Mouse (Mus musculus) limb, embryonic 14.5 days (tissue): Measurements from ENCODE around the gene Pcsk1n. TPM values are rescaled to one million over a fixed set of nuclear protein-coding genes. Genes with fewer than 3 reads are reported as not detected.
A peak's percentile ranks its signal among the peaks of the same experiment; 100 is the strongest.
"Not testable (repeated sequence)": the region's sequence is repeated elsewhere in the genome, so short reads cannot be mapped to it uniquely, and the experiment has no call there.

ENCODE experiments used
- ATAC-seq: fragments of 200-750 bp; cut with Nextera tagmentation; 2 replicates; pipeline ENCODE4 v1.8.0; 2017; ENCODE audit warnings: low read depth, moderate number of reproducible peaks, moderate TSS enrichment; ENCODE audit not compliant: low FRiP score
- DNase-seq: peaks from one replicate; pipeline ENCODE4 v3.0.0-alpha.2; 2015; ENCODE audit warnings: low spot score
- H3K27ac ChIP-seq: fragments of 300-500 bp; sonication (generic); replicated peaks from 2 replicates; pipeline ENCODE4 v1.5.1; 2014; ENCODE audit warnings: low read depth, mild to moderate bottlenecking, low read length, moderate library complexity, mixed read lengths
- H3K27me3 ChIP-seq: fragments of 300-500 bp; sonication (generic); 2 replicates; pipeline ENCODE4 v1.6.1; 2014; ENCODE audit warnings: low read length, mixed read lengths; ENCODE audit not compliant: control insufficient read depth, insufficient read depth
- H3K36me3 ChIP-seq: fragments of 300-500 bp; sonication (generic); 2 replicates; pipeline ENCODE4 v1.6.1; 2014; ENCODE audit warnings: mild to moderate bottlenecking, low read length, moderate library complexity, mixed read lengths; ENCODE audit not compliant: control insufficient read depth, insufficient read depth
- H3K4me1 ChIP-seq: fragments of 300-500 bp; sonication (generic); 2 replicates; pipeline ENCODE4 v1.6.1; 2014; ENCODE audit warnings: antibody characterized with exemption, low read length, mixed read lengths; ENCODE audit not compliant: control insufficient read depth, insufficient read depth
- H3K4me2 ChIP-seq: fragments of 300-500 bp; sonication (generic); replicated peaks from 2 replicates; pipeline ENCODE4 v1.6.1; 2014; ENCODE audit warnings: low read depth, mild to moderate bottlenecking, low read length, moderate library complexity; ENCODE audit not compliant: severe bottlenecking
- H3K4me3 ChIP-seq: fragments of 300-500 bp; sonication (generic); replicated peaks from 2 replicates; pipeline ENCODE4 v1.5.1; 2014; ENCODE audit warnings: low read length
- H3K9ac ChIP-seq: fragments of 300-500 bp; sonication (generic); 2 replicates; pipeline ENCODE4 v1.6.1; 2014; ENCODE audit warnings: mild to moderate bottlenecking, low read depth, low read length, moderate library complexity; ENCODE audit not compliant: severe bottlenecking
- H3K9me3 ChIP-seq: fragments of 300-500 bp; sonication (generic); 2 replicates; pipeline ENCODE4 v1.6.1; 2016; ENCODE audit warnings: low read length; ENCODE audit not compliant: control insufficient read depth
- POLR2A ChIP-seq: fragments of 200-500 bp; IDR thresholded peaks from 2 replicates; pipeline ENCODE4 v1.8.0; 2012; ENCODE audit warnings: inconsistent platforms, mild to moderate bottlenecking, moderate library complexity, borderline replicate concordance; ENCODE audit not compliant: insufficient read depth, insufficient read length; ENCODE audit errors: extremely low read depth
- WGBS: fragments of 180-500 bp; shearing (Covaris S2); extraction: QIAGEN DNeasy Blood & Tissue Kit; methylation state at CpG from one replicate; pipeline ENCODE4 v1.1.7; 2014; 5-methylcytosine and 5-hydroxymethylcytosine counted together
- polyA plus RNA-seq, 2 experiments: library from polyadenylated mRNA; depleted of rRNA in 1 of 2; stranded (reverse) in 1 of 2; unstranded in 1 of 2; fragments of >200 nt; fragmentation: Nextera tagmentation in 1 of 2; extraction: Ambion mirVana in 1 of 2; gene quantifications; 2 replicates each; pipeline versions ENCODE4 v1.2.1 to v1.2.3; 2012 to 2014

Gene Pcsk1n
- polyA plus RNA-seq, 2 experiments: 0.67 to 0.93 TPM

DNA sequence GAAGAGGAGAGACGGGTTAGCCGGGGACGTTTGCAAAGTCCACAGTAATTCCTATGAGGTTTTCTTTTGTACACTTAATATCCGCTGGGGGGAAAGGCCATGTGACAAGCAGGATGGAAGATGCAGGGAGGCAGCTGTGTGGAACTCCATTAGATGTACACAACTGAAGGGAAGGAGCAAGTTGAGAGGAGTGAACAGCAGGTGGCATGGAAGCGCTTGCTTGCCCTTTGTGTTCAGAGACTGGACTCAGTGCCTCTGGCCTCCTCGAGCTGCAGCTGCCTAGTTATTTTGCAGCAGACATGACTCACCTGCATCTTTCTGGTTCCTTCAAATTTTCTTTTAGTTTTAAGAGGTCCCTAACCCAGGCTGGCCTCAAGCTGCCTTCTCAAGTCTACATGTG, 9.1 kb upstream of the Pcsk1n start:
- DNase-seq (no peak), ATAC-seq (no peak)
- H3K4me2 ChIP-seq: no peak overlapping the region
- no peaks in the 10 kb centered on the region for H3K9me3 ChIP-seq
- WGBS: 61% methylated on average over 6 of the region's 6 CpGs
- peaks cover 10% of the 10 kb centered on the region for H3K36me3 ChIP-seq
- no peak for TF ChIP-seq POLR2A
- no peak overlapping the region for H3K9ac ChIP-seq
- H3K4me3 ChIP-seq: no peak overlapping the region
- H3K27ac ChIP-seq: no peak overlapping the region
- H3K4me1 ChIP-seq: no peaks in the 10 kb centered on the region
- no peaks in the 10 kb centered on the region for H3K27me3 ChIP-seq

- not testable (repeated sequence) for H3K9me3 ChIP-seq, H3K4me3 ChIP-seq, ATAC-seq, H3K4me1 ChIP-seq, DNase-seq, H3K36me3 ChIP-seq, H3K27ac ChIP-seq, H3K27me3 ChIP-seq, H3K4me2 ChIP-seq, H3K9ac ChIP-seq
- WGBS: 44% methylated on average over 3 of the region's 3 CpGs
These were observed 4.0 kb upstream of the Pcsk1n start for GRCm38 (mm10) chrX:7915669-7916068.

GRCm38 (mm10) chrX:7917960-7918359, 1.7 kb upstream of the Pcsk1n start:
- WGBS: 70% methylated on average over 6 of the region's 6 CpGs
- not testable (repeated sequence) for H3K9ac ChIP-seq, H3K9me3 ChIP-seq, H3K36me3 ChIP-seq, H3K4me3 ChIP-seq, H3K27ac ChIP-seq, H3K4me2 ChIP-seq, DNase-seq, ATAC-seq, H3K4me1 ChIP-seq
- H3K27me3 ChIP-seq: peaks cover 26% of the 10 kb centered on the region

GRCm38 (mm10) chrX:7922032-7922431, 2.4 kb downstream of the Pcsk1n start:
- Histone ChIP-seq H3K9ac (no peak overlapping the region), H3K27ac (no peak overlapping the region), H3K9me3 (no peaks in the 10 kb centered on the region), H3K4me2 (peak overlapping the region; percentile 37), H3K4me3 (peak overlapping the region; percentile 21), H3K27me3 (peaks cover 31% of the 10 kb centered on the region), H3K36me3 (no peaks in the 10 kb centered on the region), H3K4me1 (no peaks in the 10 kb centered on the region)
- 21% methylated on average over 25 of the region's 48 CpGs for WGBS
- DNase-seq (no peak), ATAC-seq (no peak)
- TF ChIP-seq POLR2A: no peak

DNA sequence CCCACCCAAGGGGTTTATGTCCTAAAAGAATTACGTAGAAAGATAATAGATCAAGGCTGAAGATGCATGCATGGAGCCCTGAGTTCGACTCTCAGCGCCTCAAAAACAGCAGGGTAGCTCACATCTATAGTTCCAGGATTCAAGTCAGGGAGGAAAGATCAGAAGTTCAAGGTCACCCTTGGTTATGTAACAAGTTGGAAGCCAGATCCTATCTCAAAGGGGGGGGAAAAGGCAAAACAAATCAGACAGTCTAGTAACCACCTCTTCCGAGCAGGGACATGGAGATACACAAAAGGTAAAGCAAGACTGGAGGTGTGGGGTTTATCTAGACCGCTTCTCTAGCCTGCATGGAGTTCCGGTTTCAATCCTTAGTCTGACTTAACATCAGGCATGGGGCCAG, 6.6 kb downstream of the Pcsk1n start:
- no peaks in the 10 kb centered on the region for H3K4me1 ChIP-seq
- peaks cover 23% of the 10 kb centered on the region for H3K27me3 ChIP-seq
- WGBS: 64% methylated on average over 6 of the region's 6 CpGs
- TF ChIP-seq POLR2A: no peak
- no peak overlapping the region for H3K4me3 ChIP-seq
- H3K36me3 ChIP-seq: peaks cover 16% of the 10 kb centered on the region; the same call in 1 of the 2 replicates
- H3K9me3 ChIP-seq: no peaks in the 10 kb centered on the region; the same call in 1 of the 2 replicates
- DNase-seq: no peak
- no peak overlapping the region for H3K27ac ChIP-seq
- no peak overlapping the region for H3K4me2 ChIP-seq
- no peak overlapping the region for H3K9ac ChIP-seq
- no peak for ATAC-seq

GRCm38 (mm10) chrX:7927116-7927515, 7.5 kb downstream of the Pcsk1n start:
- Histone ChIP-seq H3K4me1 (no peaks in the 10 kb centered on the region), H3K9me3 (no peaks in the 10 kb centered on the region; the same call in 1 of the 2 replicates), H3K36me3 (peaks cover 19% of the 10 kb centered on the region; the same call in 1 of the 2 replicates), H3K4me3 (no peak overlapping the region), H3K27ac (no peak overlapping the region), H3K27me3 (peaks cover 15% of the 10 kb centered on the region), H3K9ac (no peak overlapping the region), H3K4me2 (no peak overlapping the region)
- TF ChIP-seq POLR2A: no peak
- ATAC-seq (no peak), DNase-seq (no peak)
- 21% methylated on average over 10 of the region's 10 CpGs for WGBS
